Mouse (Mus musculus) kidney, postnatal 4 days (tissue): ENCODE results near the gene Gtf2h3.

Experiments used
- DNase-seq, 2 experiments: peaks; one replicate each; pipeline ENCODE4 v3.0.0; 2021; ENCODE audit warnings: mixed read lengths in 2 of 2

Gene Gtf2h3

GRCm38 (mm10) chr5:124637836-124638235 is 58.9 kb downstream of the Gtf2h3 start:
- no peak for DNase-seq
